ENCODE assay signal across 23 mouse cellular contexts in genomic region chr1:172711396-172711795, GRCm38 (mm10). TPM values are rescaled to one million over a fixed set of nuclear protein-coding genes. Genes with fewer than 3 reads are reported as not detected.
A peak's percentile ranks its signal among the peaks of the same experiment; 100 is the strongest.
DNase-seq lines count a peak whose midpoint lies in the region; ATAC-seq and TF ChIP-seq lines count a peak whose summit lies in the region.
"Had no signal": no experiment of that assay in that cellular context is flagged by ENCODE, and none has a peak within 500 bp of the region (broad histone marks: within the 10 kb centered on the region; RNA-seq: fewer than 3 reads in every experiment).

No protein-coding gene starts in this region.

- peak; percentile 5 to 12 for DNase-seq in heart, adult 18-20 months
- no peak for DNase-seq in heart, postnatal 4 days
- DNase-seq in limb, embryonic 10.5 days (ENCODE audit: low spot score), result no peak
- DNase-seq in R1 (ENCODE audit: low read depth, low spot score), result peak; percentile 17
- peak; percentile 25 for DNase-seq in heart, postnatal 0 days (ENCODE audit: low spot score)
- DNase-seq in cerebellum, adult 18-20 months, result no peak
- DNase-seq: adrenal gland, adult 2 months; B cell, adult 2 months; cerebellum, adult 2 months; layer of hippocampus, adult 9-11 months; right cerebral cortex, postnatal 25 days; thymus, postnatal 36 days had no signal

- 0 out of 2 replicates have a peak, but pooled peaks cover 3% of the 10 kb centered on the region for H3K4me1 ChIP-seq in limb, embryonic 15.5 days
- peaks cover 7% of the 10 kb centered on the region; the same call in 1 of the 2 replicates for H3K4me1 ChIP-seq in limb, embryonic 10.5 days
- H3K4me1 ChIP-seq in heart, postnatal 0 days (ENCODE audit: control insufficient read depth, insufficient read depth), result no peaks in the 10 kb centered on the region
- no peaks in the 10 kb centered on the region for H3K4me1 ChIP-seq in neural tube, embryonic 15.5 days
- H3K4me1 ChIP-seq: liver, embryonic 12.5 days had no signal

- no peak overlapping the region for H3K4me3 ChIP-seq in limb, embryonic 15.5 days
- no peak overlapping the region for H3K4me3 ChIP-seq in limb, embryonic 10.5 days
- no peak overlapping the region for H3K4me3 ChIP-seq in heart, postnatal 0 days (ENCODE audit: low read depth, low read length)
- no peak overlapping the region for H3K4me3 ChIP-seq in neural tube, embryonic 15.5 days (replicated peaks)
- H3K4me3 ChIP-seq: erythroblast, embryonic 14.5 days; liver, embryonic 12.5 days had no signal

- no peak overlapping the region for H3K4me2 ChIP-seq in limb, embryonic 15.5 days
- H3K4me2 ChIP-seq in heart, postnatal 0 days (ENCODE audit: low read depth, low read length), result no peak overlapping the region
- H3K4me2 ChIP-seq in neural tube, embryonic 15.5 days, result no peak overlapping the region
- H3K4me2 ChIP-seq: liver, embryonic 12.5 days had no signal

- no peaks in the 10 kb centered on the region for H3K27me3 ChIP-seq in limb, embryonic 15.5 days
- H3K27me3 ChIP-seq in limb, embryonic 10.5 days (ENCODE audit: low read depth, poor library complexity, severe bottlenecking), result no peaks in the 10 kb centered on the region
- H3K27me3 ChIP-seq in heart, postnatal 0 days (ENCODE audit: control insufficient read depth, insufficient read depth, low read length), result no peaks in the 10 kb centered on the region
- H3K27me3 ChIP-seq in neural tube, embryonic 15.5 days (replicated peaks), result no peaks in the 10 kb centered on the region
- H3K27me3 ChIP-seq: liver, embryonic 12.5 days had no signal

- H3K9me3 ChIP-seq in limb, embryonic 15.5 days, result no peaks in the 10 kb centered on the region
- H3K9me3 ChIP-seq in limb, embryonic 10.5 days (replicated peaks), result no peaks in the 10 kb centered on the region
- no peaks in the 10 kb centered on the region for H3K9me3 ChIP-seq in heart, postnatal 0 days (replicated peaks; ENCODE audit: control insufficient read depth, low read length)
- H3K9me3 ChIP-seq in neural tube, embryonic 15.5 days (replicated peaks), result no peaks in the 10 kb centered on the region
- H3K9me3 ChIP-seq: liver, embryonic 12.5 days had no signal

- no peaks in the 10 kb centered on the region for H3K36me3 ChIP-seq in limb, embryonic 15.5 days
- no peaks in the 10 kb centered on the region for H3K36me3 ChIP-seq in limb, embryonic 10.5 days
- no peaks in the 10 kb centered on the region for H3K36me3 ChIP-seq in heart, postnatal 0 days (replicated peaks; ENCODE audit: control insufficient read depth, insufficient read depth, low read length)
- no peaks in the 10 kb centered on the region for H3K36me3 ChIP-seq in neural tube, embryonic 15.5 days
- H3K36me3 ChIP-seq: liver, embryonic 12.5 days had no signal

- H3K27ac ChIP-seq in limb, embryonic 15.5 days, result peak overlapping the region; percentile 57
- no peak overlapping the region for H3K27ac ChIP-seq in limb, embryonic 10.5 days
- H3K27ac ChIP-seq in heart, postnatal 0 days (ENCODE audit: low read depth), result peak overlapping the region; percentile 80
- H3K27ac ChIP-seq in neural tube, embryonic 15.5 days (replicated peaks), result no peak overlapping the region
- H3K27ac ChIP-seq: liver, embryonic 12.5 days had no signal

- TF ChIP-seq CTCF in heart, postnatal 0 days (IDR thresholded peaks at IDR 0.05; ENCODE audit: low read depth), result no peak

- WGBS in limb, embryonic 15.5 days, result 43% methylated on average over 2 of the region's 2 CpGs
- WGBS in limb, embryonic 10.5 days, result 77% methylated on average over 2 of the region's 2 CpGs
- 45% methylated on average over 2 of the region's 2 CpGs for WGBS in heart, postnatal 0 days
- WGBS in neural tube, embryonic 15.5 days, result 74% methylated on average over 2 of the region's 2 CpGs

- no peak overlapping the region for H3K9ac ChIP-seq in limb, embryonic 15.5 days
- no peak overlapping the region for H3K9ac ChIP-seq in heart, postnatal 0 days (replicated peaks; ENCODE audit: low read depth, low read length)
- no peak overlapping the region for H3K9ac ChIP-seq in neural tube, embryonic 15.5 days (replicated peaks)
- H3K9ac ChIP-seq: liver, embryonic 12.5 days had no signal

- ATAC-seq in limb, embryonic 15.5 days (ENCODE audit: insufficient number of reproducible peaks, low FRiP score, low TSS enrichment, low read depth), result no peak
- ATAC-seq in heart, postnatal 0 days (ENCODE audit: insufficient read depth, low read depth), result 0 out of 2 replicates have a peak, but pooled peaks have one; percentile 49
- ATAC-seq in neural tube, embryonic 15.5 days (ENCODE audit: low FRiP score), result no peak
- ATAC-seq: forebrain, embryonic 16.5 days; inflammation-experienced regulatory T-cells, adult 6 months; liver, embryonic 12.5 days; midbrain, embryonic 16.5 days had no signal

- no peak for TF ChIP-seq EP300 in heart, postnatal 0 days (IDR thresholded peaks at IDR 0.05; ENCODE audit: low read depth)

RNA-seq across cellular contexts. Expression of gene Crp, which starts 13.5 kb away (rescaled TPM):
- total RNA-seq in heart, adult 18-20 months (2021), result under 1 TPM in 1 of 2 experiments, not detected in 1; 0.33 TPM
- not detected for total RNA-seq in heart, postnatal 4 days (2021)
- 0.19 TPM in 1 of 2 replicates, not detected in the other for polyA plus RNA-seq in limb, embryonic 15.5 days (2015; fragmentation: Nextera tagmentation; extraction: Ambion mirVana)
- not detected in 2 replicates for polyA plus RNA-seq in limb, embryonic 10.5 days (2016; fragmentation: Nextera tagmentation; extraction: Ambion mirVana)
- total RNA-seq in heart, postnatal 0 days (2014; rRNA removed; ENCODE audit: low replicate concordance), result not detected in 2 replicates
- polyA plus RNA-seq in heart, postnatal 0 days (2015; fragmentation: Nextera tagmentation; extraction: Ambion mirVana), result not detected in 2 replicates
- polyA plus RNA-seq in neural tube, embryonic 15.5 days (2015; fragmentation: Nextera tagmentation; extraction: Ambion mirVana), result 0.35 and 0.37 TPM in 2 replicates
- total RNA-seq: common myeloid progenitor, adult 5-6 weeks; hematopoietic stem cell, adult 5-6 weeks; left cerebral cortex, postnatal 10 days; megakaryocyte, adult 5-6 weeks had no signal
- polyA plus RNA-seq: adrenal gland, adult 2 months; cerebellum, adult 2 months; erythroblast, embryonic 14.5 days; forebrain, embryonic 16.5 days; inflammation-experienced regulatory T-cells, adult 6 months; midbrain, embryonic 16.5 days had no signal

Comparison
In these comparisons a context has a peak if more than half of its experiments do, and no peak if none do; other contexts are left out.
1. DNase-seq: peak in heart, adult 18-20 months (2 of 2), R1 (single experiment) and heart, postnatal 0 days (single experiment); none in heart, postnatal 4 days (single experiment), limb, embryonic 10.5 days (single experiment) and cerebellum, adult 18-20 months (0 of 2).
2. H3K27ac ChIP-seq: peak in limb, embryonic 15.5 days (single experiment) and heart, postnatal 0 days (single experiment); none in limb, embryonic 10.5 days (single experiment) and neural tube, embryonic 15.5 days (single experiment).